Mouse (Mus musculus) adrenal gland (tissue): ENCODE measurements around the gene Wbp2nl.

ENCODE experiments used
- intact Hi-C: fragments of 180-260 bp; cut with DNase I; formaldehyde crosslinking; loops from one replicate; pipeline ENCODE4 v1.15.1; 2025
- long read RNA-seq, 2 experiments: library from polyadenylated mRNA; unstranded; transcript quantifications; one replicate each; pipeline ENCODE4 v2.0.0; 2020; ENCODE audit warnings: borderline replicate concordance in 1 of 2; ENCODE audit not compliant: insufficient replicate concordance in 1 of 2

Gene Wbp2nl
- long read RNA-seq, experiment 1, result 0 reads
- long read RNA-seq, experiment 2, result 0 reads

DNA sequence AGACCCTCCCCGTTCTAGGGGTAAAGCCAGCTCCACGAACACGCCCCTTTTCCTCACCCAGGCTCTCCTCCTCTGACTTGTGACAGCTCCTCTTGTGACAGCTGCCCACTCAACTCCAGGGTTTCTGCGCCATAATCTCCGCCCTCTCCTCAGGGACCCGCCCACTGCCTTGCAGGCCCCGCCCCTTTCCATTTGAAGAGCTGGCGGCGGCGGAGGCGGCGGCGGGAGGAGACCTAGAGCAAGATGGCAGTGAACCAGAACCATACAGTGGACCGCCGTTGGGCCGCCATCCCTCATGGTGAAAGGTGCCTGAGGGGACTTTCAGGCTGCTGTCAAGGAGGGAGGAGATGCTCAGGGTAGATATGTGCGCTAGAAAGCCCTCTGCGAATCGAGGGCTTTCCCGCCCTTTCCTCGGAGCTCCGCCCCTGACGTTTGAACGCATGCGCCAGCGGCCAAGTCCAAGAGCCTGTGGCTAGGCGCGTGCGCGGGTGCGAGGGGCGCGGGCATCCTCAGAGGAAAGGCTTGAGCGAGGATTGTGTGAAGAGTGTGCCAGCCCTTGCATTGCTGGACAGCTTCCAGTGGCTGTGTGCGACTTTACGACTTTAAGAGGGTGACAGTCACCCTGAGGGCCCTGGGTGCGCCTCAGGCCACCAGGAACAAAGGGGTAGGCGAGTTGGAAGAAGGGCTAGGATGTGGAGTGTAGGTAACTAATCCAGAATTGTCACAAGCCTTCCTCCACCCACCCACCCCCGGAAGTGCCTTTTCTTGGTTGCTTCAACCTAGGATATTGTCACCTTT lies at the start of gene Wbp2nl:
Wbp2nl (plus strand) TSS at position 191 of the 798 bp plus-strand sequence.
- intact Hi-C loops, result no loop called here

DNA sequence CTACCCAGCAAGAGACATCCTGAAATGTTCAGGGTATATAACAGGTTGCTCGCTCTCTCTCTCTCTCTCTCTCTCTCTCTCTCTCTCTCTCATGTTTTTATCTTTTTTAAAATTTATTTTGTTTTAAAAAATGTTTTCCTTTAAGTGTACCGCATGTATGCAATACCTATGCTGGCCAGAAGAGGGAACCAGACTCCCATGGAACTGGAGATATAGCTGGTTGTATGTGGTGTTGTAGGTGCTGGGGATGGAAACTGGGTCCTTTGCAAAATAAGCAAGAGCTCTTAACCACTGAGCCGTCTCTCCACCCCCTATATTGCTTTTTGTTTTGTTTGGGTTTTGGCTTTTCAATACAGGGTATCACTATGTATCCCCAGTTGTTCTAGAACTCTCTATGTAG lies 47.2 kb upstream of the Wbp2nl start:
- intact Hi-C loops, result no loop called here

DNA sequence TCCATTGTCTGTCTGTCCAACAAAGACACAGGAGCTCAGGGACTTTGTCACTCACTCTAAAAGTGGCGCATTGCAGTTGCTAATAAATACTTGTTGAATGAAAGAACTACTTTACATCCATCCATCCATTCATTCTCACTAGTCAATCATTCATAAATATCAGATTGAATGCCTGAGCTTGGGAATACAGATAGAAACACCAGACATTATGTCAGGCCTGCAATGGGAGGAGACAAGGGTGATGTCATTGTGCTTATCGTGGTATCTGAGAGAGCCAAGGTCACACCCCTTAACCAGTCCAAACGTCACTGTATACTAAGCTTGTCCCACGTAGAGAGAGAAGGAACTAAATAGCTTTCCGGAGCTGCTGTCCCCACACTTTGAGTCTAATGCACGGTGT lies 46.7 kb upstream of the Wbp2nl start, which contains the start of gene 1500009C09Rik:
1500009C09Rik (plus strand) TSS at position 301 of the 400 bp plus-strand sequence.
- intact Hi-C loops, result no loop called here

DNA sequence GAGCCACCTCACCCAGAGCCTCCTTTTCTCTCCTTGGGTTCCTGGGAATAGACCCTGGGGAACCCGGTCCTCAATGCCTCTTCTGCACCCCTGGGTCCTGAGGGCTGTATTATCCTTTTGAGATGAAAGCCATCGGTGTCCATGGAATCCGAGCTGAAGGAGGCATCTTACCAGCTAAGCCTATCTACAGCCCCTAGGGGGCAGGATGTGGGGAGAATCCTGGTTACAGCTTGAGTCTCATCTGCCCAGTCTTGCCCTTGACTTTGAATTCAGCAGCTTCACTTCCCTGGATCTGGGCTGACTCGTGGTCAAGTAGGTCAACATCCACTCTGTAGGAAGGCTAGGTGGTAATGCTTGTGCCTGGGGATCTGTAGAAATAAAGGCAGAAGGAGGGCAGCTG lies 43.5 kb upstream of the Wbp2nl start:
- intact Hi-C loops, result no loop called here

DNA sequence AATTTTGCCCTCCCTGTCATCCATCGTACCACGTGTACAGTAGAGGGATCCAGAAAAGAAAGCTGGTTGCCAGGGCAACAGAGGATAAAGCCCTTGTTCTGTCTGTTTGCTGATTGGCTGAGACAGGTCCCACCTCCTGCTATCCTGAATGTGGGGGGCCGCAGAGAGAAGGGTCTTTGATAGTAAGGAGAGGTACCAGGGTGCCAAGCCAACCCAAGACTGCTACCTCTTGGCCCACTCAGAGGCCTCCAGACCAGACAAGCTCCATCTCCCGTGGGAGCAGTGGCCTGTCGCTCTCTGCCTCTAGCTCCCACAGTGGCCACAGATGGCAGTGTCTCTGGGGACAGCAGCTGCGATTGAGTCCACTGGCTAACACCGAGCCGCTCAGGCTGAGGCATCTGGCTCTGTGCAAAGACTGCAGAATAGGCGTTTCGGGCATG lies 42.8 kb upstream of the Wbp2nl start:
- intact Hi-C loops, result no loop called here

DNA sequence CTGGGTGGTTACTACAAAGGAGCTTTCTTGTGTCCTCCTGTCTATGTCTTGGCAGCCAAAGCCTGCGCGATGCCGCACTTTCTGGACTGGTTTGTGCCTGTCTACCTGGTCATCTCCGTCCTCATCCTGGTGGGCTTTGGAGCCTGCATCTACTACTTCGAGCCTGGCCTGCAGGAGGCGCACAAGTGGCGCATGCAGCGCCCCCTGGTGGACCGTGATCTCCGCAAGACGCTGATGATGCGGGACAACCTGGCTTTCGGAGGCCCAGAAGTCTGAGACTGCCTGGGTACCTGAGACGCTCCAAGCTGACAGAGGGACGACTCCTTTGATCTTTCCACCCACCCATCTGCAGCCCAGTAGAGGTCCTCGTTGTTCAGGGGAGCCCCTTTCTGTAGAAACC lies 39.2 kb upstream of the Wbp2nl start:
- intact Hi-C loops, result no loop called here

DNA sequence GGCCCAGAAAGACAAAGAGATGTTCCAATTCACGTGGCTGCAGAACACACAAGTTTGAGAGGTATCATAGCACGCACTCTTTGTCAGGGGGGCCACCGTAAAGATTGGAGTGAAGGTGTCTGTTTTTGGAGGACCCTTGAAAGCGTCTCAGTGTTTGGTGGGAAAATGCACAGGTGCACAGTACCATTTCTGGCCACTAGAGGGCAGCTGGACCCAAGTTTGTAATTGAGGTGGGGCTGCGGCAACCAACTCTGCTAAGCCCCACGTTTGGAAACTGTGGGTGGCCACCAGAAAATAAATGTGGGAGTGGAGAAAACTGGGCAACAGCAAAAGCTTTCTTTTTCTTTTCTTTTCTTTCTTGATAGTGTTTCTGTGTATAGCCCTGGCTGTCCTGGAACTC lies 32.4 kb upstream of the Wbp2nl start:
- intact Hi-C loops, result loop anchor here (2.0 kb wide), 1 partner anchor 150 kb away; no protein-coding TSS in a partner anchor

DNA sequence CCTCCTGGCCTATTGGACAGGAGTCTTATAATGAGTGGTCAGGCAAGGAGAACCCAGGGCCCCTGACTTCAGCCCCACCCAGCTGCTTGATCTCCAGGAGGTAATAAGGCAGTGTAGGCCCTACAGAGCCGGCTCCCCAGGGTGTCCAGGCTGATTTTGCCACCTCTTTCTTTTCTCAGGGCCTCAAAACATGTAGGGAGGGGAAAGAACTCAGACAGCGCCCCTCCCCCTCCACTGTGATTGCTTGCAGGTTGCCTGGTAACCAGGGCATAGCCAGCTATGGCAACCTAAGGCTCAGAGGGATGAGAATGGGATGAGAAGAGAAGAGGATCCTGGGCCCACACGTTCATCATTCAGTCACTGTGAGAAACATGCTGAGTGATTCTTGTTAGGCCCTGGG lies 30.6 kb upstream of the Wbp2nl start:
- intact Hi-C loops, result no loop called here

DNA sequence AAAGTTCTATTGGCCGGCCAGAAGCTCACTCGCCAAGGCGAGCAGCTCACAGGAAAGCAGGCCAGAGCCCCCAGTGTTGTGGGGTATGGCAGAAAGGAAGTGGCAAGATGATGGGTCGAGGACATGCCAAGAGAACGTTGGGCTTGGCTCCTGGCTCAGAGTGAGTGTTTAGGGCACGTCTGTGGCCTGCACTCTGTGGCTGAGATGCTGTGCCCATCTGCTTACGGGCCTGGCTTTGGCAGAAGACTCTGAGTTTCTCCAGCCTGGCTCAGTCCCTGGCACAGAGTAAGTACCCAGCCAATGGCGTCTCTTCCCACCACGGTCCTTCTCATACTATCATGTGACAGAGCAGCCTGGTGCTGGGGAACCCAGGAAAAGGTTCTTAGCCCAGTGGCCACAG lies 30.0 kb upstream of the Wbp2nl start:
- intact Hi-C loops, result no loop called here

DNA sequence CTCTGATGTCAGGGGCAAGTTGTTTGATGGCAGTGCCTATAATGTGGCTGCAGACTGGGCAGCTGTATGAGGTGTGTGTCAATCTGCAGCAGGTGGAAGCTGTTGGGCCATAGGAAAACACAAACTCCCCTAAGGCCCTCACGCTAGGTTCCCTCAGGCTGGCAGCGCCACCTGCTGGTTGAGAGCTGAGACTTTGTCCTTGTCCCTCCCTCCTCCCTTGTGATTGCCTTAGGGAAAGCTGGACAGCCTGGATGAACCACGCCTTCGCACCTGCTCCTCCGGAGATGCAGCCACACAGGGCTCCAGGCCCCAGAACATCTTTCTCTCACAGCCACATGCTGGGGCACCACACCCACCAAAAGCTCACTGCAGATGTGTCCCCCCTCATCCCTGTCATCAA lies 27.6 kb upstream of the Wbp2nl start:
- intact Hi-C loops, result no loop called here

DNA sequence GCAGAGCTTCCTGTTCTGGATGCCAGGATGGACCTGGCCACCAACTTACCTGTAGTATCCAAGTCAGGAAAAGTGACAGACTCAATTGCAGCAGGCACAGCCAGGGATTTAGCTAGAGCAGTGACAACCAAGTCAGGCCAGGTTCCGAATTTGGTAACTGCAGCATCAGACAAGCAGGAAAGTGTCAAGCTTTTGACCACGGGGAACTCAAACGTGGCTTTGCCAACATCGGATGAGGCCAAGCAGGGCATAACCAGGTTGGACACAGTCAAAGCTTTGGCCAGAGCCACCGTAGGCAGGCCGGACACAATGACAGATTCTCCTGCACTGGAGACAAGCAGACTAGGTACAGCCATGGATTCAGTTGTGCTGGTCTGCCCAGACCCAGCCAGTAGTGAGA lies 26.5 kb upstream of the Wbp2nl start:
- intact Hi-C loops, result no loop called here

DNA sequence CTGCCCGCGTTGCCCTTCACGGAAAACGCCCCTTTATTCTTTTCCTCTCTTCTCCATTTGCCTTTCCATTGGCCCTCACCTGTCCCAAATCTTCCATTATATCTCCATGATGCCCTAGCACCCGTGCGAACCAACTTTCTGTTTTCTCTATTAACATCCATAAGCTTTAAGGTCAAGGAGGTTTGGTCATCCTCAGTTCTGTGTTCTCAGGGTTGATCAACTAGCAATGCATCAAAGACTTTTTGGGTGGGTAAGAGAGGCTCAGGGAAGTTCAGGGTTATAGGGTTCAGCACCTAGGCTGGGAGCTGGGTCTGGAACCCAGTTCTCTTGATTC lies 24.2 kb upstream of the Wbp2nl start, which contains the start of gene Sept3:
Sept3 (plus strand) TSS at position 301 of the 334 bp plus-strand sequence.
- intact Hi-C loops, result no loop called here

DNA sequence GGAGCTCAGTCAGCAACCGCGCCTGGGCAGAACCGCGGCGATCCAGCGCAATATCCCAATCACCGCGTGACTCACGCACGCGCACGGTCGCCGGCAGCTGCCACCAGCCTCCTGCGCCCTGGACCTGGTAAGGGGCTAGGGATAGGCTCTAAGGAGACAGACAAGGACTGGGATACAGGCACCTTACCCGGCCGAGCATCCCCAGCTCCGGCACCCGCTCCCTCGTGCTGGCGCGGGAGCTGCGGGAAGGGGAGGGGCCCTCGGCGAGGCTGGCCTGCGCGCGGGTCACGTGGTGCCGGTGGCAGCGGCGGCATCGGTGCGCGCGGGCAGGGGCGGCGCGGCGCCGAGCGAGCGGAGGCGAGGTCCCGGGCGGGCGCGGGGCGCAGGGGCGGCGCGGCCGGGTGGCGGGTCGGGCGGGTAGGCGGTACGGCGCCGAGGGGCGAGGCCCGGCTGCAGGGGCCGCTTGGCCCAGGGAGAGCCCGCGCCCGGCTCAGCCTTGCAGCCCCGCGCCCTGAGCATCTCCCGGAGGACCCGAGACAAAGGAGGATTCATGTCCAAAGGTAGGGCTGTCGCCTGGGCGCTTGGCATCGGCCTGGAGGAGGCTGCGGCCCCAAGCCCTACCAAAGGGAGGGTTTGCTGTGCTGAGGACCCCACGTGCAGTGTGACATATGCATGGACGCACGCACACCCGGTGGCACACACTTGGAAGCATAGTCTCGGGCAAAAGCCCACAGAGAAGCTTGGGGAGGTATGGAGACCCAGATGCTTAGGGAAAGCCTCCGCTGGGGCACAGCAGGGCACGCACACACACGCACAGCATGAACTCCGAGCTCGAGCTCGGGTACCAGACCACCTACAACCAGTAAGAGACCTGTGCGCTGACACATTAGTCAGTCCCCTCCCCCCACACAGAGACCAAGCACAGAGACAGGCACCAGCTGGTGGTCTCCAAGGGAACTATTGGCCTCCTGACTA lies 23.5 kb upstream of the Wbp2nl start:
- intact Hi-C loops, result no loop called here

DNA sequence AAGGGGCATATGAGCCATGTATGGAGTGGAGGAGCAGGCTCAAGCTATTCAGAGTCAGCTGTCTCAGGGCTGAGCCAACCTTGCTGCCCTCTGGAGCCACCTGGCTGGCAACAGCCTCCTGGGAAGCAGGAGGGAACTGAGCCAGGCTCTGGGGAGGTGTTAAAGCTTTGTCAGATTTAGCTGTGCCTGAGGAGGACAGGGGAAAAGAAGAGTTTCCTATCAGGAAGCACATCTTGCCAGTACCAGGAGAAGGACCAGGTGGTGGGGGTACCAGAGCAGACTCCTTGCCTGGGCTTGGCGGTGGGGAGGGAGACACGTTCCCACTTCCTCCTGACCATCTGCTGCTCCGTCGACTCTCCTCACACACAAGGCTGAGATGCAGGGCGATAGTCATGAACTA lies 21.2 kb upstream of the Wbp2nl start:
- intact Hi-C loops, result no loop called here

DNA sequence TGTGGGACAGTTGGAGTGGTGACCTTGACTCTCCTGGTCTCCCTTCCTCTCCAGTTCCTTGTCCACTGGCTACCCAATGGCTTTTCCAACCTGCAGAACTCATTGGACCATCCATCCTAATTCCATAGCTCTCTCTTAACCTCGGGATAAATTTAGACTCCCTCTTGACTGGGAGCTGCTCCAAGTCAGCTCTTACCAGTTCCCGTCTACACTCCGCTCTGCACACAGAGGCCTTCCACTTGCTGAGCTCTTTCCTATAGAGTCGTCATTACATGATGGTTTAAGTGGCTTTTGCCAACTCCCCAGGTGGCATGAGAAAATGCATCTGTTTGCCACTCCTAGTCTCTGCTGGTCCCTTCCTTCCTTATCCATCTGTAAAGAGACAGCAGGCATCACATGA lies 18.1 kb upstream of the Wbp2nl start:
- intact Hi-C loops, result no loop called here

DNA sequence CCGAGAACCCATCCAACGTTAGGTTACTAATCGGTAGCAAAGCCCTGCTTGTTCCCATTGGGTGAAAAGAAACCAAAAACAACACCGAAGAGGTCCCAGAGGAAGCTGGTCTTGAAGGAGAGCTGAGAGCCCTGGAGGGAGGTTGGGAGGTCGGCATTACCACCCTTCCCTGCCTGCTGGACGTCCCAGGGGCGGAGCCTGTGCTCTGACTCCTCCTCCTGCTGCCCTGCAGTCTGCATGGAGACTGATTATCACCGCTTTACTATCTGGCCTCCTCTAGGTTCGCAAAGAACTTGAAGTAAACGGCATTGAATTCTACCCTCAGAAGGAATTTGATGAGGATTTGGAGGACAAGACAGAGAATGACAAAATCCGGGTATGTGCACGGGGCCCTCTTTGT lies 12.6 kb upstream of the Wbp2nl start:
- intact Hi-C loops, result no loop called here

DNA sequence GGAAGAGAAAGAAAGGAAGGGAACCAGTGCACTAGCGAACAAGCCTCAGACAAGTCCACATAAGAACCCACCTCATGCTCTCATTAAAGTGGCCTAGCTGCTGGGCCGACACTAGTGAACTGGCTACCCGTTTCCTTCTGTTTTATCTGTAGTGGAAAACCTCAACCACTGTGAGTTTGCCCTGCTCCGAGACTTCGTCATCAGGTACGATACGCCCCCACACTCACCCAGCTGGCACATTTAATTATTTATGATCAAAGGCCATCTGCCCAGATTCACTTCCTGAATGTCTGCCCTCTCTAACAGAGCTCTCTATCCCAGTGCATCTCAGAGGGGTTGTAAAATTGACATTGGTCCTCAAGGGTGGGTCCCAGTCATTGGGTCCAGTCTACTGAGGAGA lies 8.5 kb upstream of the Wbp2nl start:
- intact Hi-C loops, result no loop called here

DNA sequence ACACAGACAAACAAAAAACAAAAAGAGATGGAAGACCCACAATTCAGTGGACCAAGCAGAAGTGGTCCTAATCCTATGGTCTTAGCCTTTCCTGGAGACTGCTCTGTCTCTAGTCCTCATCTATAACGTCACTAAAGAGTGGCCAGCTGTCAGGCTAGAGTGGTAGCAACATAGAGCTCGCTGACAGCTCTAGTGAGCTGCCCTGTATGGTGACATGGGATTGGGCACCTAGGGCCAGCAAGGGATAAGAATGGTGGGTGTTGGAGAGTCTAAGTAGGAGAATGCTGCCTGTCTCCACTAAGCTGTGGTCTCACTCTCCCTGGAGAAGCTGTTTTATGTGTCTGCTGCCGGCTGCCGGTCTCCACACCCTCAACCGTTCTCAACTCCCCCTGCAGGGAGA lies 5.9 kb upstream of the Wbp2nl start:
- intact Hi-C loops, result no loop called here

DNA sequence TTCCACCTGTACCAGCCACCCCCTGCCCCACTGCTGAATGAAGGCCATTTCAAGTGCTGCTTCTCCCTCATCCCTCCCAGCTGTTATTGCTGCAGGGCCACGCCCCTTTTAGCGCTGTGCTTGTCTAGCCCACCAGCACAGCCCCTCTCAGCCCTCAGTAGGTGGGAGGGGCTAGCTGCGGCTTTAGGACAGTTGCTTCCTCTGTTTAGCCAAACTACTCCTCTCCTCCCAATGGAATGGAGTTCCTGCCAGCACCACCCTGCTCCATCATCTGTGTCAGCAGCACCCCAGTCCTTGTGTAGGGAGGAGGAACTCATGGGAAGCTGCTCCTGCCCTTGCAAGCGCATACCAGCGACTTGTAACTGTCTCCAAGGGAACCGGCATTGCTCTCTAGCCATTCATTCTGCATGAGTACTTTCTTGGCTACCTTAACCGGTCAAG lies 5.5 kb upstream of the Wbp2nl start:
- intact Hi-C loops, result no loop called here

DNA sequence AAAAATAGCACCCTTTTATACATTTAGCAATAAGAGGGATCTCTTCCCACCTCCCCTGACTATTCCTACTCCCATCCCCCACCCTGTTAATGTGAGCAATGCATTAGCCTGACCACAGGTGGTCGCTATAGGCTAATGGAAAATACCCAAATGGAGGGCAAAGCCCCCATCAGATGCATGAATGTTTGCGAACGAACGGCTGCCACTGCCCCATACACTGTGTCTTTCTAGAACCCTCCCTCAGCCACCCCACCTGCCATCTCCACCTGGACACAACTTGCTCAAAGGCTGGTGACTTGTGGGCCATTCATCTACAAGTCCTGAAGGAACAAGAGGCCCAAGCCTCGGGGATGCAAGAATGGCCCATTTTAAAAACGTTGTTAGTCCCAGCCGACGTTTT lies 4.7 kb upstream of the Wbp2nl start:
- intact Hi-C loops, result no loop called here

DNA sequence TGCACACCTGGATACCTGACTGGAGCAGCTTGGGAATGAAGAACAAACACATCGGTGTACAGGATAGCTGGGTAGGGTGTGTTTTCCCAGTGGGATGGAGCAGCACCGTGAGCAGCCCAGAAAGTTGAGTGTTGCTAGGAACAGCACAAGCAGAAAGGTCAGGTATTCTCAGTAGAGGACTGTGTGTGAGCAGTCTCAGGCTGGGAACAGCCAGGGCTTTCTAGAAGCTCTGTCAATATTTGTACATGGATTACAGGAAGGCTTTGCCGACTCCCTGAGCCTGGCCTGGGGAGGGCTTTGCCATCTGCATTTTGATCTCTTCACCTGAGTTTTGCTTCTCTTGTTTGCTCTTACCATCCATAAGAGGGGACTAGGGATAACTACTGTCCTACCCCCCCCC lies 8.4 kb downstream of the Wbp2nl start:
- intact Hi-C loops, result no loop called here

DNA sequence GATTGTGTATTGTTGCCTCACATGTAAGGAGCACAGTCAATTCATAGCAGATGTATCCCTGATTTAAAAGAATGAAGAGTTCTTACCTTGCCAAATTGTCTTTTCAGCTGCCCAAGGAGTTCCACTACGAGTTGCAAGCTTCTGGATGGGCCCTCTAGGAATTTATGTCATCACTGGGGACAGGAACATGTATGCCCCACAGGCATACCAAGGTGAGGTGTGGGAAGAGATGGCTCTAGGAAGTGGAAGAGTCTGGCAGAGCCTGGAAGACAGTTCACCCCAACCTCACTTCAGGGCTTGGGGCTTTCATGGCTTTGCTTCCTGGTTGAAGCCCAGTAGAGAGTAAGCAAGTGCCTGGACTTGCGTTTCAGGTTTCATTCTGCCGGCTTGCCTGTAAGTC lies 9.7 kb downstream of the Wbp2nl start:
- intact Hi-C loops, result no loop called here
